Mouse (Mus musculus) limb, embryonic 10.5 days (tissue): ENCODE measurements around the gene Tmed1. TPM values are rescaled to one million over a fixed set of nuclear protein-coding genes. Genes with fewer than 3 reads are reported as not detected.
"Not testable (repeated sequence)": the region's sequence is repeated elsewhere in the genome, so short reads cannot be mapped to it uniquely, and the experiment has no call there.

Source experiments
- DNase-seq: peaks from one replicate; pipeline ENCODE4 v3.0.0-alpha.2; 2017; ENCODE audit warnings: low spot score
- H3K27ac ChIP-seq: fragments of 300-500 bp; sonication (generic); 2 replicates; pipeline ENCODE4 v1.5.1; 2016; ENCODE audit warnings: mild to moderate bottlenecking
- H3K27me3 ChIP-seq: fragments of 300-500 bp; sonication (generic); 2 replicates; pipeline ENCODE4 v1.6.1; 2016; ENCODE audit warnings: low read depth, mild to moderate bottlenecking; ENCODE audit not compliant: poor library complexity, severe bottlenecking
- H3K36me3 ChIP-seq: fragments of 300-500 bp; sonication (generic); 2 replicates; pipeline ENCODE4 v1.6.1; 2016; ENCODE audit warnings: mild to moderate bottlenecking, moderate library complexity
- H3K4me1 ChIP-seq: fragments of 300-500 bp; sonication (generic); 2 replicates; pipeline ENCODE4 v1.6.1; 2016
- H3K4me3 ChIP-seq: fragments of 300-500 bp; sonication (generic); 2 replicates; pipeline ENCODE4 v1.5.1; 2016; ENCODE audit warnings: mild to moderate bottlenecking, moderate library complexity
- H3K9me3 ChIP-seq: fragments of 300-500 bp; sonication (generic); replicated peaks from 2 replicates; pipeline ENCODE4 v1.6.1; 2016; ENCODE audit warnings: mild to moderate bottlenecking
- WGBS: fragments of 180-500 bp; shearing (Covaris S2); methylation state at CpG from one replicate; pipeline ENCODE4 v1.1.7; 2016; 5-methylcytosine and 5-hydroxymethylcytosine counted together
- polyA plus RNA-seq: library from polyadenylated mRNA; unstranded; fragments of >200 nt; fragmentation: Nextera tagmentation; extraction: Ambion mirVana; gene quantifications from 2 replicates; pipeline ENCODE4 v1.2.1, GENCODE M21; 2016

Tmed1 gene
- polyA plus RNA-seq, 1 experiment from 2014 or later: 137 TPM

GRCm38 (mm10) chr9:21545351-21545915, 35.4 kb upstream of the Tmed1 start:
- Histone ChIP-seq H3K4me3 (peak overlapping the region; percentile 93), H3K4me1 (peaks cover 27% of the 10 kb centered on the region), H3K27me3 (no peaks in the 10 kb centered on the region), H3K36me3 (peaks cover 19% of the 10 kb centered on the region), H3K27ac (peak overlapping the region; percentile 98), H3K9me3 (no peaks in the 10 kb centered on the region)
- DNase-seq: no peak
- 8% methylated on average over 9 of the region's 9 CpGs for WGBS

- 90% methylated on average over 2 of the region's 2 CpGs for WGBS
- peaks cover 17% of the 10 kb centered on the region for H3K4me1 ChIP-seq
- not testable (repeated sequence) for H3K27ac ChIP-seq, H3K36me3 ChIP-seq, DNase-seq, H3K9me3 ChIP-seq, H3K27me3 ChIP-seq, H3K4me3 ChIP-seq
These were observed 31.9 kb upstream of the Tmed1 start for GRCm38 (mm10) chr9:21542001-21542400.

- Histone ChIP-seq H3K36me3 (0 out of 2 replicates have a peak, but pooled peaks cover 3% of the 10 kb centered on the region), H3K4me1 (peaks cover 7% of the 10 kb centered on the region), H3K27me3 (no peaks in the 10 kb centered on the region), H3K27ac (no peak overlapping the region), H3K9me3 (no peaks in the 10 kb centered on the region), H3K4me3 (no peak overlapping the region)
- DNase-seq: no peak
- 87% methylated on average over 7 of the region's 7 CpGs for WGBS
These were observed 30.1 kb upstream of the Tmed1 start for GRCm38 (mm10) chr9:21539981-21540753.

- H3K27me3 ChIP-seq: no peaks in the 10 kb centered on the region
- 83% methylated on average over 4 of the region's 4 CpGs for WGBS
- no peak overlapping the region for H3K27ac ChIP-seq
- H3K4me3 ChIP-seq: no peak overlapping the region
- H3K4me1 ChIP-seq: no peaks in the 10 kb centered on the region
- no peaks in the 10 kb centered on the region for H3K9me3 ChIP-seq
- DNase-seq: no peak
- 0 out of 2 replicates have a peak, but pooled peaks cover 3% of the 10 kb centered on the region for H3K36me3 ChIP-seq
These were observed 27.0 kb upstream of the Tmed1 start for GRCm38 (mm10) chr9:21537009-21537408.

- Histone ChIP-seq H3K4me3 (no peak overlapping the region), H3K4me1 (no peaks in the 10 kb centered on the region), H3K27me3 (no peaks in the 10 kb centered on the region), H3K27ac (no peak overlapping the region), H3K9me3 (no peaks in the 10 kb centered on the region), H3K36me3 (0 out of 2 replicates have a peak, but pooled peaks cover 3% of the 10 kb centered on the region)
- 98% methylated on average over 14 of the region's 14 CpGs for WGBS
- DNase-seq: no peak
These were observed 26.4 kb upstream of the Tmed1 start for GRCm38 (mm10) chr9:21536501-21536900.

GRCm38 (mm10) chr9:21527917-21528324, 17.9 kb upstream of the Tmed1 start:
- Histone ChIP-seq H3K4me1 (peaks cover 8% of the 10 kb centered on the region; the same call in 1 of the 2 replicates), H3K27me3 (no peaks in the 10 kb centered on the region), H3K36me3 (no peaks in the 10 kb centered on the region), H3K9me3 (no peaks in the 10 kb centered on the region), H3K27ac (no peak overlapping the region), H3K4me3 (no peak overlapping the region)
- 82% methylated on average over 1 of the region's 1 CpGs for WGBS
- no peak for DNase-seq

GRCm38 (mm10) chr9:21527100-21527801, 17.2 kb upstream of the Tmed1 start:
- no peaks in the 10 kb centered on the region for H3K27me3 ChIP-seq
- DNase-seq: no peak
- no peak overlapping the region for H3K4me3 ChIP-seq
- H3K27ac ChIP-seq: no peak overlapping the region
- H3K4me1 ChIP-seq: peaks cover 8% of the 10 kb centered on the region; the same call in 1 of the 2 replicates
- H3K36me3 ChIP-seq: no peaks in the 10 kb centered on the region
- H3K9me3 ChIP-seq: no peaks in the 10 kb centered on the region
- 93% methylated on average over 2 of the region's 2 CpGs for WGBS

- Histone ChIP-seq H3K36me3 (no peaks in the 10 kb centered on the region), H3K27ac (no peak overlapping the region), H3K9me3 (no peaks in the 10 kb centered on the region), H3K27me3 (no peaks in the 10 kb centered on the region), H3K4me3 (no peak overlapping the region), H3K4me1 (peaks cover 8% of the 10 kb centered on the region; the same call in 1 of the 2 replicates)
- DNase-seq: no peak
- 84% methylated on average over 3 of the region's 3 CpGs for WGBS
These were observed 16.5 kb upstream of the Tmed1 start for GRCm38 (mm10) chr9:21526634-21526944.

- Histone ChIP-seq H3K27ac (no peak within 1 kb of the TSS), H3K36me3 (no peaks in the 10 kb centered on the region), H3K4me3 (no peak within 1 kb of the TSS), H3K4me1 (peaks cover 8% of the 10 kb centered on the region; the same call in 1 of the 2 replicates), H3K9me3 (no peaks in the 10 kb centered on the region), H3K27me3 (no peaks in the 10 kb centered on the region)
- no peak for DNase-seq
- WGBS: 66% methylated on average over 14 of the region's 14 CpGs
These were observed 16.0 kb upstream of the Tmed1 start, which contains the start of gene AB124611 for GRCm38 (mm10) chr9:21525937-21526633. AB124611 (plus strand) TSS chr9:21526176.

GRCm38 (mm10) chr9:21525142-21525936, 15.3 kb upstream of the Tmed1 start:
- Histone ChIP-seq H3K4me1 (peaks cover 8% of the 10 kb centered on the region; the same call in 1 of the 2 replicates), H3K4me3 (no peak overlapping the region), H3K27ac (no peak overlapping the region), H3K27me3 (no peaks in the 10 kb centered on the region), H3K36me3 (no peaks in the 10 kb centered on the region), H3K9me3 (no peaks in the 10 kb centered on the region)
- DNase-seq: no peak
- 90% methylated on average over 7 of the region's 7 CpGs for WGBS

GRCm38 (mm10) chr9:21518690-21519089, 8.6 kb upstream of the Tmed1 start:
- H3K4me1 ChIP-seq, DNase-seq: not testable (repeated sequence)
- WGBS: 86% methylated on average over 6 of the region's 6 CpGs

GRCm38 (mm10) chr9:21517947-21518495, 8.0 kb upstream of the Tmed1 start:
- 88% methylated on average over 6 of the region's 6 CpGs for WGBS
- no peak for DNase-seq
- H3K36me3 ChIP-seq: no peaks in the 10 kb centered on the region
- no peak overlapping the region for H3K4me3 ChIP-seq
- no peaks in the 10 kb centered on the region for H3K4me1 ChIP-seq
- H3K27ac ChIP-seq: 0 out of 2 replicates have a peak overlapping the region, but pooled peaks have one; percentile 14
- H3K9me3 ChIP-seq: no peaks in the 10 kb centered on the region
- no peaks in the 10 kb centered on the region for H3K27me3 ChIP-seq

More at GRCm38 (mm10) chr9:21518690-21519089, 8.6 kb upstream of the Tmed1 start:
- H3K27ac ChIP-seq, H3K27me3 ChIP-seq, H3K4me3 ChIP-seq, H3K36me3 ChIP-seq, H3K9me3 ChIP-seq: not testable (repeated sequence)
